Mouse (Mus musculus) kidney, adult 2 months (tissue): ENCODE data around the gene Dlg5.

Source experiments
- CTCF ChIP-seq: fragments of 200-500 bp; conservative IDR thresholded peaks from 2 replicates; pipeline ENCODE4 v1.5.1; 2011; ENCODE audit warnings: low read depth, mild to moderate bottlenecking, control low read depth, low read length, moderate library complexity, mixed read lengths; ENCODE audit not compliant: insufficient read depth, insufficient read length
- POLR2A ChIP-seq: fragments of 200-500 bp; IDR thresholded peaks from one replicate; pipeline ENCODE4 v1.6.1; 2011; ENCODE audit warnings: low read depth, low read length, control low read depth

DNA sequence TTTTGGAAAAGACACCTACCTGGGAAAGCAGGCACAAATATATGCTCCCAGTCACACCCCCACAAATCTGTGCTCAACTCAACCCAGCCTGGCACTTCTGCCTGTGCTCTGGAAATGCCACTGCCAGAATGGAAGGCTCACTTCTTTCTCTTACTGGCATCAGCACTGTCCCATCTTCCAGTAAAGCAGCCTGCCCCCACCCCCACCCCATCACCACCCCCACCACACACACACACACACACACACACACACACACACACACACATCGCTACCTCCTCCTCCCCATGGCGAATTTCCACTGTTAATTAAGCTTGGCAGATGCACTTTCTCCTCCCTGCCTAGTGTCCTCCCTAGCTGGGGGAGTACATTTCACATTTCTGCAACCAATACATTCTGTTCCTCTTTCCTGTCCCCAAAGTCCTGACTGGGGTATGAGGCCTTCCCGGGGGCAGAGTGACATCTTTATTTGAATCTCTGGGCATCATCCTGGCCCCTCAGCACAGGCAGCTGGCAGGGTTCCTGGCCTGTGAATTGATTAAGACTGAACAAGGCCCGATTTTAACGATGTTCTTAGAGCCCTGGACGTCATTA, 40.3 kb downstream of the Dlg5 start:
- TF ChIP-seq POLR2A (no peak), CTCF (no peak)
